Mouse (Mus musculus) left cerebral cortex, adult 6 months (tissue): ENCODE results near the gene Ccl8. TPM values are rescaled to one million over a fixed set of nuclear protein-coding genes. Genes with fewer than 3 reads are reported as not detected.

Experiments
- long read RNA-seq, 2 experiments: library from polyadenylated mRNA; unstranded; transcript quantifications; one replicate each; pipeline ENCODE4 v2.0.0; 2019 to 2020
- polyA plus RNA-seq: library from polyadenylated mRNA; unstranded; fragments of <200 nt; fragmentation: Nextera tagmentation; gene quantifications from 2 replicates; pipeline ENCODE4 v1.2.3, GENCODE M21; 2021

Ccl8 gene
- polyA plus RNA-seq, result 1.3 TPM in 1 of 2 replicates, not detected in the other
- long read RNA-seq, experiment 1, result 0 reads
- long read RNA-seq, experiment 2, result 0 reads

GRCm38 (mm10) chr11:82114885-82115284 is at the start of gene Ccl8:
Ccl8 (plus strand) TSS chr11:82115185.

GRCm38 (mm10) chr11:82101529-82101928 is 13.5 kb upstream of the Ccl8 start, which contains the start of gene Ccl12:
Ccl12 (plus strand) TSS chr11:82101845.

Other genes starting within 250 kb of the Ccl8 start
- 10.9 and 13.0 TPM in 2 replicates for gene Asic2, start 146.7 kb upstream of the Ccl8 start, polyA plus RNA-seq
- 0.43 and 0.74 TPM in 2 replicates for gene Ccl2, start 79.6 kb upstream of the Ccl8 start, polyA plus RNA-seq
- not detected in 2 replicates for gene Gm17268, start 76.6 kb upstream of the Ccl8 start, polyA plus RNA-seq
- gene Ccl7, start 69.5 kb upstream of the Ccl8 start, polyA plus RNA-seq, result 0.20 and 0.53 TPM in 2 replicates
- 0.18 TPM in 1 of 2 replicates, not detected in the other for gene Ccl11, start 57.4 kb upstream of the Ccl8 start, polyA plus RNA-seq
- gene Ccl12, start 13.3 kb upstream of the Ccl8 start, polyA plus RNA-seq, result 5.5 and 8.7 TPM in 2 replicates
- not detected in 2 replicates for gene Ccl1, start 190.5 kb downstream of the Ccl8 start, polyA plus RNA-seq